Mouse (Mus musculus): ENCODE measurements around the gene Ier3. TPM values are rescaled to one million over a fixed set of nuclear protein-coding genes. Genes with fewer than 3 reads are reported as not detected.

Gene Ier3
- polyA plus RNA-seq, 1 experiment from 2014 or later = 93.1 TPM

- Histone ChIP-seq H3K4me1 (replicated peaks; ENCODE audit: insufficient read depth, low read length) (peaks cover 7% of the 10 kb centered on the region), H3K4me3 (replicated peaks; ENCODE audit: low read depth, low read length) (no peak overlapping the region), H3K4me2 (ENCODE audit: low read length) (no peak overlapping the region), H3K9me3 (replicated peaks; ENCODE audit: low read length) (no peaks in the 10 kb centered on the region), H3K27ac (peak overlapping the region; percentile 2; the same call in 1 of the 2 replicates), H3K9ac (ENCODE audit: low read depth, low read length) (no peak overlapping the region), H3K27me3 (ENCODE audit: insufficient read depth, low read length) (no peaks in the 10 kb centered on the region), H3K36me3 (ENCODE audit: insufficient read depth, low read length) (no peaks in the 10 kb centered on the region)
- TF ChIP-seq CTCF (IDR thresholded peaks at IDR 0.05; ENCODE audit: low read depth) = no peak
- no peak for ATAC-seq (replicated peaks; ENCODE audit: low FRiP score, low read depth)
- peak; percentile 22 for DNase-seq (ENCODE audit: low spot score)
- 70% methylated on average over 9 of the region's 9 CpGs for WGBS
Observed at GRCm38 (mm10) chr17:35808073-35808472, 13.4 kb upstream of the Ier3 start.

- no peak for TF ChIP-seq CTCF (IDR thresholded peaks at IDR 0.05; ENCODE audit: low read depth)
- ATAC-seq (replicated peaks; ENCODE audit: low FRiP score, low read depth) (no peak), DNase-seq (ENCODE audit: low spot score) (no peak)
- no peaks in the 10 kb centered on the region for H3K9me3 ChIP-seq (replicated peaks; ENCODE audit: low read length)
- peaks cover 16% of the 10 kb centered on the region for H3K4me1 ChIP-seq (replicated peaks; ENCODE audit: insufficient read depth, low read length)
- no peaks in the 10 kb centered on the region for H3K27me3 ChIP-seq (ENCODE audit: insufficient read depth, low read length)
- no peak overlapping the region for H3K4me3 ChIP-seq (replicated peaks; ENCODE audit: low read depth, low read length)
- H3K4me2 ChIP-seq (ENCODE audit: low read length) = no peak overlapping the region
- H3K9ac ChIP-seq (ENCODE audit: low read depth, low read length) = no peak overlapping the region
- WGBS = 89% methylated on average over 11 of the region's 11 CpGs
- no peaks in the 10 kb centered on the region for H3K36me3 ChIP-seq (ENCODE audit: insufficient read depth, low read length)
- no peak overlapping the region for H3K27ac ChIP-seq
Observed at GRCm38 (mm10) chr17:35809395-35809794, 12.1 kb upstream of the Ier3 start.

GRCm38 (mm10) chr17:35810900-35811648 is 10.4 kb upstream of the Ier3 start:
- no peak for DNase-seq (ENCODE audit: low spot score)
- Histone ChIP-seq H3K9ac (ENCODE audit: low read depth, low read length) (no peak overlapping the region), H3K27ac (no peak overlapping the region), H3K36me3 (ENCODE audit: insufficient read depth, low read length) (no peaks in the 10 kb centered on the region), H3K4me1 (replicated peaks; ENCODE audit: insufficient read depth, low read length) (peaks cover 22% of the 10 kb centered on the region), H3K4me3 (replicated peaks; ENCODE audit: low read depth, low read length) (no peak overlapping the region), H3K4me2 (ENCODE audit: low read length) (no peak overlapping the region), H3K9me3 (replicated peaks; ENCODE audit: low read length) (no peaks in the 10 kb centered on the region), H3K27me3 (ENCODE audit: insufficient read depth, low read length) (no peaks in the 10 kb centered on the region)
- ATAC-seq (replicated peaks; ENCODE audit: low FRiP score, low read depth) = no peak
- no peak for TF ChIP-seq CTCF (IDR thresholded peaks at IDR 0.05; ENCODE audit: low read depth)
- WGBS = 72% methylated on average over 5 of the region's 5 CpGs

- DNase-seq (ENCODE audit: low spot score) = no peak
- 86% methylated on average over 5 of the region's 5 CpGs for WGBS
- no peak overlapping the region for H3K4me2 ChIP-seq (ENCODE audit: low read length)
- no peak for TF ChIP-seq CTCF (IDR thresholded peaks at IDR 0.05; ENCODE audit: low read depth)
- peaks cover 28% of the 10 kb centered on the region for H3K4me1 ChIP-seq (replicated peaks; ENCODE audit: insufficient read depth, low read length)
- no peak for ATAC-seq (replicated peaks; ENCODE audit: low FRiP score, low read depth)
- no peaks in the 10 kb centered on the region for H3K9me3 ChIP-seq (replicated peaks; ENCODE audit: low read length)
- no peaks in the 10 kb centered on the region for H3K27me3 ChIP-seq (ENCODE audit: insufficient read depth, low read length)
- H3K9ac ChIP-seq (ENCODE audit: low read depth, low read length) = no peak overlapping the region
- H3K27ac ChIP-seq = peak overlapping the region; percentile 89
- no peaks in the 10 kb centered on the region for H3K36me3 ChIP-seq (ENCODE audit: insufficient read depth, low read length)
- H3K4me3 ChIP-seq (replicated peaks; ENCODE audit: low read depth, low read length) = no peak overlapping the region
Observed at GRCm38 (mm10) chr17:35812307-35812706, 9.2 kb upstream of the Ier3 start.

GRCm38 (mm10) chr17:35812736-35813135 is 8.7 kb upstream of the Ier3 start:
- H3K36me3 ChIP-seq (ENCODE audit: insufficient read depth, low read length) = no peaks in the 10 kb centered on the region
- no peak overlapping the region for H3K9ac ChIP-seq (ENCODE audit: low read depth, low read length)
- DNase-seq (ENCODE audit: low spot score) = no peak
- 52% methylated on average over 6 of the region's 6 CpGs for WGBS
- H3K27me3 ChIP-seq (ENCODE audit: insufficient read depth, low read length) = no peaks in the 10 kb centered on the region
- H3K27ac ChIP-seq = peak overlapping the region; percentile 89
- ATAC-seq (replicated peaks; ENCODE audit: low FRiP score, low read depth) = peak; percentile 16; the same call in 1 of the 2 replicates
- peaks cover 31% of the 10 kb centered on the region for H3K4me1 ChIP-seq (replicated peaks; ENCODE audit: insufficient read depth, low read length)
- no peak for TF ChIP-seq CTCF (IDR thresholded peaks at IDR 0.05; ENCODE audit: low read depth)
- no peak overlapping the region for H3K4me3 ChIP-seq (replicated peaks; ENCODE audit: low read depth, low read length)
- H3K4me2 ChIP-seq (ENCODE audit: low read length) = no peak overlapping the region
- H3K9me3 ChIP-seq (replicated peaks; ENCODE audit: low read length) = no peaks in the 10 kb centered on the region

GRCm38 (mm10) chr17:35813245-35813647 is 8.2 kb upstream of the Ier3 start:
- DNase-seq (ENCODE audit: low spot score) (peak; percentile 86), ATAC-seq (replicated peaks; ENCODE audit: low FRiP score, low read depth) (peak; percentile 67)
- Histone ChIP-seq H3K27me3 (ENCODE audit: insufficient read depth, low read length) (no peaks in the 10 kb centered on the region), H3K9ac (ENCODE audit: low read depth, low read length) (no peak overlapping the region), H3K4me1 (replicated peaks; ENCODE audit: insufficient read depth, low read length) (peaks cover 31% of the 10 kb centered on the region), H3K4me2 (ENCODE audit: low read length) (no peak overlapping the region), H3K9me3 (replicated peaks; ENCODE audit: low read length) (no peaks in the 10 kb centered on the region), H3K27ac (peak overlapping the region; percentile 89), H3K4me3 (replicated peaks; ENCODE audit: low read depth, low read length) (no peak overlapping the region), H3K36me3 (ENCODE audit: insufficient read depth, low read length) (no peaks in the 10 kb centered on the region)
- TF ChIP-seq CTCF (IDR thresholded peaks at IDR 0.05; ENCODE audit: low read depth) = no peak
- 31% methylated on average over 7 of the region's 7 CpGs for WGBS

Data from kidney, postnatal 0 days (tissue).